Mouse (Mus musculus): ENCODE results near the gene Masp1. TPM values are rescaled to one million over a fixed set of nuclear protein-coding genes. Genes with fewer than 3 reads are reported as not detected.

Gene Masp1
- polyA plus RNA-seq, 1 experiment from 2014 or later, result 0.24 TPM

GRCm38 (mm10) chr16:23521092-23521491, 477 bp upstream of the Masp1 start:
- Histone ChIP-seq H3K4me3 (ENCODE audit: inconsistent target) (no peak overlapping the region), H3K36me3 (ENCODE audit: inconsistent target) (no peaks in the 10 kb centered on the region), H3K27ac (no peak overlapping the region), H3K79me2 (ENCODE audit: inconsistent target) (no peaks in the 10 kb centered on the region)
- 58% methylated on average over 5 of the region's 5 CpGs for WGBS (ENCODE audit: missing documents)

DNA sequence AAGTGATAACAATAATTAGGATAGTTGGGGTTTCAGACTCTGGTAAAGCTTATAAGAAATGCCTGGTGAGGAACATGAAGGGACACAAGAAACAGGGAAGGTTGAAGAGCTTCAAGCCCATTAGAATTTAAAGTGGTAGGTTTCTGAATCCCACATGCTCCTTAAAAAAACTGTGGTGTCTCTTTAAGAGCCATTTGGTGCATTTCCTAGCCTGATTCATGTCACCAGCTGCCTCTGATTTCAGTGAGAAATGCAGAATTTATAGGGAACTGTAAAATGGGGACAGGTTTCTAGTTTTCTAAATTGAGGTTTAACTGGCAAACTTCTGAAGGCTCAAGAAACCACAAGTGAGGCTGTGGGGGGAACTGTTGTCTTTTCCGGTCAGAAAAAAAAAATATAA, 844 bp downstream of the Masp1 start:
- Histone ChIP-seq H3K79me2 (ENCODE audit: inconsistent target) (no peaks in the 10 kb centered on the region), H3K4me3 (ENCODE audit: inconsistent target) (no peak overlapping the region), H3K36me3 (ENCODE audit: inconsistent target) (no peaks in the 10 kb centered on the region), H3K27ac (no peak overlapping the region)
- WGBS (ENCODE audit: missing documents), result 0% methylated on average over 1 of the region's 1 CpGs

- Histone ChIP-seq H3K4me3 (ENCODE audit: inconsistent target) (no peak overlapping the region), H3K79me2 (ENCODE audit: inconsistent target) (no peaks in the 10 kb centered on the region), H3K27ac (no peak overlapping the region), H3K36me3 (ENCODE audit: inconsistent target) (no peaks in the 10 kb centered on the region)
- WGBS (ENCODE audit: missing documents), result 79% methylated on average over 10 of the region's 10 CpGs
These were observed 1.8 kb downstream of the Masp1 start for GRCm38 (mm10) chr16:23518567-23519369.

DNA sequence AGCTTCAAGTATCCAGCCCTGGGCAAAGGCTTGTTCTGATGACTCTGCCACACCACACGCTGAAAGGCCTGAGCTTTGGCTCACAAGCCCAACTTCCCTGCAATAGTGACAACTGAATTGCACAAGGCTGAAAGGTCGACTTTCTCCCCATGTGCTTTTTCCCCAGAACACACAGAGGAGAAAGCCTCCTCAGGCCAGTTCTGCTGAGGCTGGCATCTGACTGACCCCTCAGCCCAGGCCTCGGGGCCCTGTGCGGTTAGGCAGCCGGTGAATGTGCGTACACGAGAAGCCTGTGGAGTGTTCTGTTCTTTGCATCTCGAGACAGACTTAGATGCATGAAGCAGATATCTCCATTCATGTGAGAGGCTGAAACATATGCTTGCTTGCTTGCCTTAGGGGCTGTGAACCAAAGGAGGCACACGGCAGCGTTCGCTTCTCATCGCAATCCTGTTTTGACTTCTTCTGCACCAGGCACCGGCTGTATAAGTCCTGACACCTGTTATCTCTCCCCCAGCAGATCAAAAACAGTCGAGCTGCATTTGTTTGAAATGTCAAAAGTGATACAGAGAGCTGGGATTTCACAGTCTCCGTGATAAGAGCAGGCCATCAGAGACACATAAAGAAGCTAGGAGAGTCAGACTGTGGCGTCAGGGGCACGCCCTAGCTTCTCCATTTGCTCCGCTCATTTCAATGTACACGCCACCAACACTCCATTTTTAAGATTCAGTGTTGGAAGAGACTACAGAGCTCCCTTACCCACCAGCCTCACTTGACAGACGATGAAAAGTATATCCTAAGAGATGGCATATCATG, 2.7 kb downstream of the Masp1 start:
- no peak overlapping the region for H3K27ac ChIP-seq
- 92% methylated on average over 20 of the region's 20 CpGs for WGBS (ENCODE audit: missing documents)
- H3K36me3 ChIP-seq (ENCODE audit: inconsistent target), result no peaks in the 10 kb centered on the region
- H3K79me2 ChIP-seq (ENCODE audit: inconsistent target), result no peaks in the 10 kb centered on the region
- H3K4me3 ChIP-seq (ENCODE audit: inconsistent target), result no peak overlapping the region

DNA sequence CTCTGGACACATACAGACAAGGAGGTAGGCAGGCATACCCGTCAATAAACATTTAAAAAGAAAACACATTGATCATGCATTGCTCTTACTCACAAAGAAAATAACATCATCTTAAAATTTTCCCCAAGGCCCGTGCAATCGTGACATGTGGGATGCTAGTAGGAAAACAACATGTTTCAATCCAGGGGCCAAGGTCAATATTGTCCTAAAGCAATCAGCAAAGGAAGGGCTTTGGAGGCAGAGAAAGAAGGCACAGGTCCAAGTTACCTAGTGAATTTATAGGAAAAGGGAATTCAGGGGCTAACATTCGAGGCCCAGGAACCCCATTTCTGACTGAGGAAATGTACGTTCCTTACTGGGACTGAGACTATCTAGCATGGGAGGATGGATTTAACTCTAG, 3.4 kb downstream of the Masp1 start:
- no peaks in the 10 kb centered on the region for H3K36me3 ChIP-seq (ENCODE audit: inconsistent target)
- no peak overlapping the region for H3K4me3 ChIP-seq (ENCODE audit: inconsistent target)
- H3K79me2 ChIP-seq (ENCODE audit: inconsistent target), result no peaks in the 10 kb centered on the region
- WGBS (ENCODE audit: missing documents), result 95% methylated on average over 5 of the region's 5 CpGs
- H3K27ac ChIP-seq, result no peak overlapping the region

DNA sequence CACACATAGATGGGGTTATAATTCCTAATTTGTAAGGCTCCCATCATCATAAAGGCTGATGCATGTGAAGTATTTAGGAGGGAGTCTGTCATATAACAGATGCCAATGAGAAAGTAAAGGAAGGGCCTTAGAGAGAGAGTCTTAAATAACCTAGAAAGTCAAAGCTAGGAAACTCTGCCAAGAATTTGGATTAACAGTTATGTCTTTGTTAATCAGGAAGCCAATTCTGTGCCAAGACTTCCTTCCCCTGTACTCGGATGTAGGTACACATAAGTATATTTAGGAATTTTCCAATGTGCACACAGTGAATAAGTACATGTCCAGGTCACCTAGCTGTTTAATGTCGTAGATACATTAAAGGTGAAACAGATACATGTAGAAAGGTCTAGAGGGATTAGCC, 4.0 kb downstream of the Masp1 start:
- no peaks in the 10 kb centered on the region for H3K79me2 ChIP-seq (ENCODE audit: inconsistent target)
- no peak overlapping the region for H3K27ac ChIP-seq
- H3K36me3 ChIP-seq (ENCODE audit: inconsistent target), result no peaks in the 10 kb centered on the region
- WGBS (ENCODE audit: missing documents), result 53% methylated on average over 2 of the region's 2 CpGs
- H3K4me3 ChIP-seq (ENCODE audit: inconsistent target), result no peak overlapping the region

DNA sequence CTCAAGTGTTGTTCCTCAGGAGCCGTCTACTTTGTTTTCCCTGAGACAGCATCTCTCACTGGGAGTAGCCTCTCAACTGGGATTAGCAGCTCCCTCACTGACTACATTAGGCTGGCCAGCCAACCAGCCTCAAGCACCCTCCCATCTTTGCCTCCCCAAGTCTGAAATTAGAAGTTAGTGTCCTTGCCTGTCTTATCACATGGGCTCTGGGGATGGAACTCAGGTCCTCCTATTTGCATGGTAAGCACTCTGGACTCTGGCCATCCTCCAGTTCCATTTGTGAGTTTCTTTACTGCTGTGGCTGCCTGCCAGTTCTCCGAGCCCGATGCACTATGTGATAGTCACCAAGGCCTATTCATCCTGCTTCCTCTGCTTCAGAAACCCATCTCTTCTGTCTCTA, 4.8 kb downstream of the Masp1 start:
- no peaks in the 10 kb centered on the region for H3K79me2 ChIP-seq (ENCODE audit: inconsistent target)
- H3K4me3 ChIP-seq (ENCODE audit: inconsistent target), result no peak overlapping the region
- H3K27ac ChIP-seq, result no peak overlapping the region
- 92% methylated on average over 3 of the region's 3 CpGs for WGBS (ENCODE audit: missing documents)
- no peaks in the 10 kb centered on the region for H3K36me3 ChIP-seq (ENCODE audit: inconsistent target)

DNA sequence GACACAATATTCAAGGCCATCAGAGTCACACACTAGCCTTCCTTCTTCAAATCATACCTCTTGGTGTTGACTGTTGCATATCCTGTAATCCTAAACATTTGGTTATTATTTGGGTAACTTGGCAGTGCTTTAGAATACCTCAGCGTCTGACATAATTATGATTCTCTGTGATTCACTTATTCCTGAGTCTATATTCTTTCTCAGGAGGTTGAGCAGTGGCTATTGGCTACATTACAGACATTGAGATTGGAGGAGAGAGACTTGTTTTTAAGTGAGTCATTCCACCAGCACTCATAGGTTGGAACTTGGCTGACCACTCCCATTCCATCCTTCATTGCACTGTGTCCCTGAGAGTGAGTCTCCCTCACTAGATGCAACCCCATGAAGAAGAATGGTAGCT, 7.2 kb downstream of the Masp1 start:
- Histone ChIP-seq H3K4me3 (ENCODE audit: inconsistent target) (no peak overlapping the region), H3K36me3 (ENCODE audit: inconsistent target) (no peaks in the 10 kb centered on the region), H3K27ac (no peak overlapping the region), H3K79me2 (ENCODE audit: inconsistent target) (no peaks in the 10 kb centered on the region)
- WGBS (ENCODE audit: missing documents), result 85% methylated on average over 1 of the region's 1 CpGs

GRCm38 (mm10) chr16:23511166-23511935, 9.3 kb downstream of the Masp1 start:
- Histone ChIP-seq H3K36me3 (ENCODE audit: inconsistent target) (no peaks in the 10 kb centered on the region), H3K27ac (no peak overlapping the region), H3K79me2 (ENCODE audit: inconsistent target) (no peaks in the 10 kb centered on the region), H3K4me3 (ENCODE audit: inconsistent target) (no peak overlapping the region)
- WGBS (ENCODE audit: missing documents), result 92% methylated on average over 4 of the region's 4 CpGs

DNA sequence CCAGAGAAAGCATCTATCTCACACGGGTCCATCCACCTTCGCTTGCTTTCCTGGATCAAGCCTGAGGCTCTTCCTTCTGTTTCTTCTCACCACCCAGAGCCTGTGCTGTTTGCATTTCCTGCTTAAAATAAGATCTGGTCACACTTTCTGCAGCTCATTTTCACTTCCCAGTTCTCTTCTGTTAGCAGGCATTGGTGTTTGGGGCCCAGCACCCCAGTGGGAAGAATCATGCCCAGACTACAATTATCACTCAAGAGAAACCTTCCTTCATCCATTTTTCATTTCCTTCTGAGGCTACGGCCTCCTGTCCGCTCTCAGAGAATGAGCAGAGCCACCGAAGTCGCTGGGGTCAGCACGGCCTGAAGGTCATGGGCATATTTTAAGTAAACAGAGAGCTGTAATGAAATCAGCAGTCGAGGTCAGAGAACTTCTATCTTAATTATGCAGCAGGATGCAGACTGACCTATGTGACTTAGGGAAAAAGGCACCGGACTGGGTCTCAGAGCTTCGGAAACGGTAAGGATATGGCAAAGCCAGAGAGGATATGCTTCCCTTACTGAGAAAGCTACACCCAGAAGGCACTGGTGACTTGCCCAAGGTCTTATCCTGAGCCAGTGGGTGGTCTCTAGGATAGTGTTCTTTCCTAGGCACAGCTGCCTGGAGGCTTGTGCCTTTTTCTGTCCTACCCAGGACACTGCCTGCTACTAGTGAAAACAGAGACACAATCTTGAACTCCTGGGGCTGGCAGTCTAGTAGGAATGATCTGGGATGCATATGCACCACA, 14.5 kb downstream of the Masp1 start:
- H3K36me3 ChIP-seq (ENCODE audit: inconsistent target), result no peaks in the 10 kb centered on the region
- H3K4me3 ChIP-seq (ENCODE audit: inconsistent target), result no peak overlapping the region
- WGBS (ENCODE audit: missing documents), result 42% methylated on average over 11 of the region's 11 CpGs
- H3K27ac ChIP-seq, result peak overlapping the region; percentile 40
- no peaks in the 10 kb centered on the region for H3K79me2 ChIP-seq (ENCODE audit: inconsistent target)

DNA sequence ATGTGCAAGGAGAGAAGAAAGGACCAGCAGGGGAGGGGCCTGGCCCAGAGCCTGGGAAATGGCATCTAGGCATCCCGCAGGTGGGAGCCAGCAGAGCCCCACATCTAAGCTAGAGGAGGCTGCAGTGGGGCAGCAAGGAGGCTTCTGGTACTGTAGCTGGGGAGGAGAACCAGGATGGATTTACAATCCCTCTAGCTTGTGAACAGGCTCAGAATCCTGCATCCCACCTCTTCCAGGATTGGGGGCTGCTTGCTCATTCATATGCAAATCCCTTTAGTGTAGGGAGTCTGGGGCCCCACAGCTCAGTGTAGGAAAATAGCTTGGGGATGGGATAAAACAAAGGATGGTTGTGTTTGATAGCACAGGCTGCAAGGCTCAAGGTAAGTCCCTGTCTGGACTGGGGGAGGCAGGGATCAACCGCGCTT, 16.3 kb downstream of the Masp1 start:
- Histone ChIP-seq H3K36me3 (ENCODE audit: inconsistent target) (no peaks in the 10 kb centered on the region), H3K27ac (no peak overlapping the region), H3K79me2 (ENCODE audit: inconsistent target) (no peaks in the 10 kb centered on the region), H3K4me3 (ENCODE audit: inconsistent target) (no peak overlapping the region)
- 97% methylated on average over 3 of the region's 3 CpGs for WGBS (ENCODE audit: missing documents)

DNA sequence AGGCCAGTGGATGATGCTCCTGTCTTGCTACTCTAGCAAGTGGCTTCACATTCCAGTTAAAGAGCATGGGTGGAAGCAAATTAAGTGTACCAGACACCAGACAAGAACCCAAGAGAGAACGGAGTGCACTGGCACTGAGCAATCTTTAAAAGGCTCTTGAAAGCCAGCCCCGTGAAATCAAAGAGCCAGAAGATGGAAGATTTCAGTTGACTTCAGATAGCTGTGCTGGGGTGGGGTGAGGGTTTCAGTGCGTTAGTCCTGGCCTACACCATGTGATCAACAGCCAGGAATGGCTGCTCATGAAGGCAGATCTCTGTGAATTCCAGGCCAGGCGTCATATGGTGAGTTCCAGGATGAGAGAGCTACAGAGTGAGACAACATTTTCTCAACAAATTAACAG, 17.3 kb downstream of the Masp1 start:
- 91% methylated on average over 4 of the region's 4 CpGs for WGBS (ENCODE audit: missing documents)
- Histone ChIP-seq H3K4me3 (ENCODE audit: inconsistent target) (no peak overlapping the region), H3K36me3 (ENCODE audit: inconsistent target) (no peaks in the 10 kb centered on the region), H3K79me2 (ENCODE audit: inconsistent target) (no peaks in the 10 kb centered on the region), H3K27ac (no peak overlapping the region)

GRCm38 (mm10) chr16:23502478-23502877, 18.1 kb downstream of the Masp1 start:
- WGBS (ENCODE audit: missing documents), result 88% methylated on average over 3 of the region's 3 CpGs
- Histone ChIP-seq H3K27ac (no peak overlapping the region), H3K4me3 (ENCODE audit: inconsistent target) (no peak overlapping the region), H3K36me3 (ENCODE audit: inconsistent target) (no peaks in the 10 kb centered on the region), H3K79me2 (ENCODE audit: inconsistent target) (no peaks in the 10 kb centered on the region)

DNA sequence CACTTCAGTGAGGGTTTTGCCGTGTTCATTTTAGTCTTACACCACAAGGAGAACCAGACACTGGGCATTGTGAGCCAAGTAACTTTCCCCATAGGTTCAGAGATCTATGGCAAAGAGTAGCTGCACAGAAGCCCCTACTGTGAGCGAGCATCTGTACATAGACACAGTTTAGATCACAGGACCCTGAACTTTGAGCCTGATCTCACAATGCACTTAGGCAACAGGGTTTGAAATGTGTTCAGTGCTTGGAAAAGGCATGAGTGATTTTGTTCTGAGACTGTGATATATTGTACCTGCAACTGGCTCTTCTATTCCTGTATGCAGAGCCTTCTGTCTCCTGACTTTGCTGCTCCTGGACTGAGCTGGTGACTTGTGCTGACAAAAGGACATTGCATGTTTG, 19.3 kb downstream of the Masp1 start:
- no peaks in the 10 kb centered on the region for H3K79me2 ChIP-seq (ENCODE audit: inconsistent target)
- H3K4me3 ChIP-seq (ENCODE audit: inconsistent target), result no peak overlapping the region
- no peak overlapping the region for H3K27ac ChIP-seq
- 73% methylated on average over 2 of the region's 2 CpGs for WGBS (ENCODE audit: missing documents)
- H3K36me3 ChIP-seq (ENCODE audit: inconsistent target), result no peaks in the 10 kb centered on the region

All from macrophage (primary cell).